Mouse (Mus musculus): ENCODE measurements at regions not wholly inside any gene's neighbourhood (a gene's known extent, or its start where the extent isn't known, plus 50 kb on each side); places are given as distances from the start of the nearest gene placed in this dataset.

- DNase-seq (ENCODE audit: extremely low spot score in 1 of 2, low spot score in 1 of 2) = no peak
Measured at GRCm38 (mm10) chr5:141136239-141136638, 105.1 kb upstream of the Sdk1 start.

GRCm38 (mm10) chr5:141137716-141138115 lies 103.6 kb upstream of the Sdk1 start:
- no peak for DNase-seq (ENCODE audit: extremely low spot score in 1 of 2, low spot score in 1 of 2)

- DNase-seq (ENCODE audit: extremely low spot score in 1 of 2, low spot score in 1 of 2) = no peak
Measured at GRCm38 (mm10) chr5:141138771-141139360, 102.4 kb upstream of the Sdk1 start.

GRCm38 (mm10) chr5:141139361-141139912 lies 101.9 kb upstream of the Sdk1 start:
- DNase-seq (ENCODE audit: extremely low spot score in 1 of 2, low spot score in 1 of 2) = no peak

GRCm38 (mm10) chr5:141160391-141160790 lies 80.9 kb upstream of the Sdk1 start:
- DNase-seq (ENCODE audit: extremely low spot score in 1 of 2, low spot score in 1 of 2) = no peak

- DNase-seq (ENCODE audit: extremely low spot score in 1 of 2, low spot score in 1 of 2) = no peak
Measured at GRCm38 (mm10) chr5:141160956-141161355, 80.3 kb upstream of the Sdk1 start.

GRCm38 (mm10) chr5:141182442-141182841 lies 58.8 kb upstream of the Sdk1 start:
- DNase-seq (ENCODE audit: extremely low spot score in 1 of 2, low spot score in 1 of 2) = no peak

GRCm38 (mm10) chr5:141189033-141189432 lies 52.3 kb upstream of the Sdk1 start:
- DNase-seq (ENCODE audit: extremely low spot score in 1 of 2, low spot score in 1 of 2) = no peak

Small RNA genes in the stretch of these regions (microRNA-seq; reads per million reads assigned to microRNA genes)
- 0 reads per million in 2 experiments for gene Gm26113

Measured in layer of hippocampus, postnatal 25 days (tissue).